Mouse (Mus musculus): ENCODE measurements around the gene Snx29. TPM values are rescaled to one million over a fixed set of nuclear protein-coding genes. Genes with fewer than 3 reads are reported as not detected.
A peak's percentile ranks its signal among the peaks of the same experiment; 100 is the strongest.

The Snx29 gene
- total and polyA plus RNA-seq, 3 experiments = 2.6 to 9.9 (median 8.9) TPM

- Histone ChIP-seq H3K9ac (ENCODE audit: low read depth, low read length) (no peak overlapping the region), H3K27me3 (ENCODE audit: control insufficient read depth, insufficient read depth, low read length) (no peaks in the 10 kb centered on the region), H3K36me3 (ENCODE audit: control insufficient read depth, insufficient read depth, low read length) (no peaks in the 10 kb centered on the region), H3K4me3 (no peak overlapping the region), H3K79me2 (replicated peaks; ENCODE audit: control insufficient read depth, insufficient read depth, low read length) (no peaks in the 10 kb centered on the region), H3K27ac (no peak overlapping the region), H3K4me1 (ENCODE audit: control insufficient read depth, insufficient read depth, low read length) (peaks cover 3% of the 10 kb centered on the region)
- intact Hi-C loops (cut with DNase I) = loop anchor here (5.0 kb wide), 1 partner anchor 56 kb away; no protein-coding TSS in a partner anchor
- no peak for DNase-seq
- no peak for TF ChIP-seq CTCF (IDR thresholded peaks at IDR 0.05)
- TF ChIP-seq POLR2A (IDR thresholded peaks at IDR 0.05; ENCODE audit: insufficient read depth, low read depth, low read length) = no peak
- TF ChIP-seq EP300 (IDR thresholded peaks at IDR 0.05; ENCODE audit: insufficient read depth, low read depth, low read length) = no peak
- 65% methylated on average over 10 of the region's 10 CpGs for WGBS
These were observed 203.5 kb downstream of the Snx29 start for GRCm38 (mm10) chr16:11526104-11526786.

GRCm38 (mm10) chr16:11526996-11527395, 204.3 kb downstream of the Snx29 start:
- DNase-seq = peak in 1 of 2 experiments; percentile 18
- intact Hi-C loops (cut with DNase I) = loop anchor here (5.0 kb wide), 1 partner anchor 55 kb away; no protein-coding TSS in a partner anchor
- H3K4me1 ChIP-seq (ENCODE audit: control insufficient read depth, insufficient read depth, low read length) = peaks cover 4% of the 10 kb centered on the region
- no peak for TF ChIP-seq POLR2A (IDR thresholded peaks at IDR 0.05; ENCODE audit: insufficient read depth, low read depth, low read length)
- no peak for TF ChIP-seq EP300 (IDR thresholded peaks at IDR 0.05; ENCODE audit: insufficient read depth, low read depth, low read length)
- TF ChIP-seq CTCF (IDR thresholded peaks at IDR 0.05) = no peak
- no peaks in the 10 kb centered on the region for H3K36me3 ChIP-seq (ENCODE audit: control insufficient read depth, insufficient read depth, low read length)
- no peaks in the 10 kb centered on the region for H3K27me3 ChIP-seq (ENCODE audit: control insufficient read depth, insufficient read depth, low read length)
- no peak overlapping the region for H3K27ac ChIP-seq
- H3K9ac ChIP-seq (ENCODE audit: low read depth, low read length) = no peak overlapping the region
- 69% methylated on average over 10 of the region's 10 CpGs for WGBS
- no peaks in the 10 kb centered on the region for H3K79me2 ChIP-seq (replicated peaks; ENCODE audit: control insufficient read depth, insufficient read depth, low read length)
- no peak overlapping the region for H3K4me3 ChIP-seq

DNA sequence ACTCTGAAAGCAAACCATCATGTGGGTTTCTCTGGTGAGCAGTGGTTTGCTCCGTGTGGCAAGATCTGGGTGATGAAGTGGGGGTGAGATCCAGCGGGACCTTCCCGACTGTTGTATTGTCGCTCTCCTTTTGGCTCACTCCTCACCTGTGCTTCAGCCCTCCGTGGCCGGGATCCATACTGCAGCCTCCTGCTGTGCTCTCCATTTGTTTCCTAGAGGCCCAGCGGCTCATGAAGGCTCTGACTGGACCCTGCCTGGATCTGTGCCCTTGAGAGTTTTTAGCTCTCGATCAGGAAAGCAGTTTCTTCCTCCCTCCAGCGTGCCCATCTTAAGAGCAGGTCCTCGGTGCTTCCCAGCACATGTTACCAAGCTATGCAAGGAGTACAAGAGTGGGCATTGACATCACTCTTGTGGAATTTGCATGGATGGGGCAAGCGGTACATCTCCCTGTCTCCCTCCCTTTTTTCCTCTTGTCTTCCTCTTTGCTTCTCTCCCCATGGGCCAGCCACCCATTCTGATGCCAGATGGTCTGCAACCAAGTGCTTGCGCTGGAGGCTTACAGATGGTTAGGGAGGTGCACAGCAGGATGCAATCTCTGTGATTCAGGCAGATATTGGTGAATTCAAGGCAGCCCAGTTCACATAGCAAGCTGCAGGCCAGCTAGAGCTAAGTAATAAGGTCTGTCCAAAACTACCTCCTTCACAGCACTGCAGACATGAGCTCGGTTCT, 207.9 kb downstream of the Snx29 start:
- Histone ChIP-seq H3K36me3 (ENCODE audit: control insufficient read depth, insufficient read depth, low read length) (no peaks in the 10 kb centered on the region), H3K4me3 (no peak overlapping the region), H3K27me3 (ENCODE audit: control insufficient read depth, insufficient read depth, low read length) (no peaks in the 10 kb centered on the region), H3K27ac (no peak overlapping the region), H3K9ac (ENCODE audit: low read depth, low read length) (no peak overlapping the region), H3K4me1 (ENCODE audit: control insufficient read depth, insufficient read depth, low read length) (peaks cover 4% of the 10 kb centered on the region), H3K79me2 (replicated peaks; ENCODE audit: control insufficient read depth, insufficient read depth, low read length) (no peaks in the 10 kb centered on the region)
- intact Hi-C loops (cut with DNase I) = no loop called here
- TF ChIP-seq EP300 (IDR thresholded peaks at IDR 0.05; ENCODE audit: insufficient read depth, low read depth, low read length) (no peak), CTCF (IDR thresholded peaks at IDR 0.05) (no peak), POLR2A (IDR thresholded peaks at IDR 0.05; ENCODE audit: insufficient read depth, low read depth, low read length) (no peak)
- no peak for DNase-seq
- 50% methylated on average over 13 of the region's 13 CpGs for WGBS

DNA sequence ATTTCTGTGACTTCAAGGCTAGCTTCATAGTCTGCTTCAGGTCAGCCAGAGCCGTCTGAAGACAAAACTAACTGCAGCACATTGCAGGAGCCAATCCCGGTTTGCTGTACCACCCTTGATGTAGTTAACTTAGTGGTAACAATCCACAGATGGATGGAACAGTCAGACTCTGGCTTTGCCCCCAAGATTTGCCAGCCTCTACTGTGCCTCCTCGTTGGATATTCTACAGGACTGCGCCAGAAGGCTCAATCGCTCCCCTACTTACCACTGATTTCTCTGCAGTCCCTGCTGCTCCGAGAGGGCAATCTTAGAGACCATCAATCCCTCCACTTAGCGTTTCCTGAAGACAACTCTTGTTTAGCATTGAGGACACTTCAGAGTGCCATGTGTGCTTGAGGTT, 208.7 kb downstream of the Snx29 start:
- Histone ChIP-seq H3K36me3 (ENCODE audit: control insufficient read depth, insufficient read depth, low read length) (no peaks in the 10 kb centered on the region), H3K27ac (no peak overlapping the region), H3K27me3 (ENCODE audit: control insufficient read depth, insufficient read depth, low read length) (no peaks in the 10 kb centered on the region), H3K4me3 (no peak overlapping the region), H3K79me2 (replicated peaks; ENCODE audit: control insufficient read depth, insufficient read depth, low read length) (no peaks in the 10 kb centered on the region), H3K4me1 (ENCODE audit: control insufficient read depth, insufficient read depth, low read length) (peaks cover 4% of the 10 kb centered on the region), H3K9ac (ENCODE audit: low read depth, low read length) (no peak overlapping the region)
- intact Hi-C loops (cut with DNase I) = no loop called here
- no peak for DNase-seq
- TF ChIP-seq CTCF (IDR thresholded peaks at IDR 0.05) (no peak), EP300 (IDR thresholded peaks at IDR 0.05; ENCODE audit: insufficient read depth, low read depth, low read length) (no peak), POLR2A (IDR thresholded peaks at IDR 0.05; ENCODE audit: insufficient read depth, low read depth, low read length) (no peak)
- 92% methylated on average over 7 of the region's 7 CpGs for WGBS

- peaks cover 4% of the 10 kb centered on the region for H3K4me1 ChIP-seq (ENCODE audit: control insufficient read depth, insufficient read depth, low read length)
- no peaks in the 10 kb centered on the region for H3K27me3 ChIP-seq (ENCODE audit: control insufficient read depth, insufficient read depth, low read length)
- TF ChIP-seq EP300 (IDR thresholded peaks at IDR 0.05; ENCODE audit: insufficient read depth, low read depth, low read length) (0 out of 2 replicates have a peak, but pooled peaks have one; percentile 41), POLR2A (IDR thresholded peaks at IDR 0.05; ENCODE audit: insufficient read depth, low read depth, low read length) (no peak)
- H3K9ac ChIP-seq (ENCODE audit: low read depth, low read length) = no peak overlapping the region
- no peaks in the 10 kb centered on the region for H3K79me2 ChIP-seq (replicated peaks; ENCODE audit: control insufficient read depth, insufficient read depth, low read length)
- WGBS = 36% methylated on average over 8 of the region's 8 CpGs
- no peak overlapping the region for H3K27ac ChIP-seq
- intact Hi-C loops (cut with DNase I) = no loop called here
- no peak overlapping the region for H3K4me3 ChIP-seq
- DNase-seq = peak; percentile 61 to 82
- no peaks in the 10 kb centered on the region for H3K36me3 ChIP-seq (ENCODE audit: control insufficient read depth, insufficient read depth, low read length)
These were observed 209.9 kb downstream of the Snx29 start for GRCm38 (mm10) chr16:11532592-11532991.

DNA sequence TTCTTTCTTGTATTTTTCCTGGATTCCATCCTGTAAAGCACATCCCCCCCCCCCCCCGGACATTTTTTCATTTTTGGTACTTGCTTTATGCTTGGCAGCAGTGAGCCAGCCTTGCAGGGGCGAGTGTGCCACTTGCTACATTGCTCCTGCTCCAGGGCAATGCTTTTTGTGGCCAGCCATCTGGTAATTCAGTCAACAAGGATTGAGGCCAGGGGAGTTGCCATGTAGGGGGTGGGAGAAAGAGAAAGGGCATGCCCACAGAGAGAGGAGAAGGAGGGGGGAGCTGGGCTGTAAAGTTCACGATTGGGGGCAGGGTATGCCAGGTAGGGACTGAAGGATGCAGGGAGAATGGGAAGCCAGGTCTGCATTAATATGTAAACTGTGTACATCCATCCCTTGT, 210.7 kb downstream of the Snx29 start:
- intact Hi-C loops (cut with DNase I) = no loop called here
- peaks cover 4% of the 10 kb centered on the region for H3K4me1 ChIP-seq (ENCODE audit: control insufficient read depth, insufficient read depth, low read length)
- DNase-seq = no peak

More for the DNA sequence above, 210.7 kb downstream of the Snx29 start:
- no peaks in the 10 kb centered on the region for H3K79me2 ChIP-seq (replicated peaks; ENCODE audit: control insufficient read depth, insufficient read depth, low read length)
- H3K27me3 ChIP-seq (ENCODE audit: control insufficient read depth, insufficient read depth, low read length) = no peaks in the 10 kb centered on the region
- no peak overlapping the region for H3K9ac ChIP-seq (ENCODE audit: low read depth, low read length)
- no peak overlapping the region for H3K4me3 ChIP-seq
- no peak overlapping the region for H3K27ac ChIP-seq
- no peaks in the 10 kb centered on the region for H3K36me3 ChIP-seq (ENCODE audit: control insufficient read depth, insufficient read depth, low read length)
- TF ChIP-seq CTCF (IDR thresholded peaks at IDR 0.05) (no peak), POLR2A (IDR thresholded peaks at IDR 0.05; ENCODE audit: insufficient read depth, low read depth, low read length) (no peak), EP300 (IDR thresholded peaks at IDR 0.05; ENCODE audit: insufficient read depth, low read depth, low read length) (no peak)
- 83% methylated on average over 3 of the region's 3 CpGs for WGBS

Data from heart, adult 2 months (tissue).